Mouse (Mus musculus) C2C12 (cell line): ENCODE data around the gene Qser1. TPM values are rescaled to one million over a fixed set of nuclear protein-coding genes. Genes with fewer than 3 reads are reported as not detected.

Source experiments
- H3K27me3 ChIP-seq: one replicate; pipeline ENCODE4 v1.6.1; 2011; ENCODE audit not compliant: control insufficient read depth, insufficient read depth, insufficient read length
- H3K36me3 ChIP-seq: one replicate; pipeline ENCODE4 v1.6.1; 2011; ENCODE audit not compliant: control insufficient read depth, insufficient read depth
- H3K4me3 ChIP-seq: one replicate; pipeline ENCODE4 v1.5.1; 2011; ENCODE audit warnings: mild to moderate bottlenecking, control low read depth; ENCODE audit not compliant: poor library complexity, insufficient read depth, severe bottlenecking
- H3K79me2 ChIP-seq: one replicate; pipeline ENCODE4 v1.6.1; 2011; ENCODE audit not compliant: control insufficient read depth, insufficient read depth
- H3K79me3 ChIP-seq: one replicate; pipeline ENCODE4 v1.6.1; 2011; ENCODE audit warnings: low read depth, control low read depth
- H3ac ChIP-seq: one replicate; pipeline ENCODE3; 2011; ENCODE audit warnings: low read depth; ENCODE audit not compliant: control insufficient read depth, insufficient read length
- CEBPB ChIP-seq: IDR thresholded peaks from one replicate; pipeline ENCODE4 v1.6.1; 2011; ENCODE audit warnings: low read depth, mild to moderate bottlenecking, control low read depth, moderate library complexity
- CTCF ChIP-seq: IDR thresholded peaks from one replicate; pipeline ENCODE4 v1.5.1; 2011; ENCODE audit not compliant: control insufficient read depth, insufficient read depth, insufficient read length
- FOSL1 ChIP-seq: IDR thresholded peaks from one replicate; pipeline ENCODE4 v1.8.0; 2011; ENCODE audit warnings: mild to moderate bottlenecking, low read length; ENCODE audit not compliant: poor library complexity, insufficient read depth, severe bottlenecking
- MAX ChIP-seq: IDR thresholded peaks from one replicate; pipeline ENCODE4 v1.6.1; 2011; ENCODE audit warnings: mild to moderate bottlenecking, control low read depth
- MYOD1 ChIP-seq: IDR thresholded peaks from one replicate; pipeline ENCODE4 v1.6.1; 2011; ENCODE audit warnings: low read depth; ENCODE audit not compliant: control insufficient read depth, insufficient read length
- MYOG ChIP-seq: IDR thresholded peaks from one replicate; pipeline ENCODE4 v1.6.1; 2011; ENCODE audit not compliant: control insufficient read depth, insufficient read length; ENCODE audit errors: extremely low read depth
- USF1 ChIP-seq: IDR thresholded peaks from one replicate; pipeline ENCODE4 v1.6.1; 2011; ENCODE audit warnings: low read depth, mild to moderate bottlenecking, control low read depth, moderate library complexity
- polyA plus RNA-seq: library from polyadenylated mRNA; unstranded; fragments of >200 nt; fragmentation: generic; extraction: Trizol; gene quantifications from one replicate; pipeline ENCODE4 v1.2.1, GENCODE M21; 2012; ENCODE audit warnings: missing spikeins

Gene Qser1
- polyA plus RNA-seq, 1 experiment = 5.3 TPM

DNA sequence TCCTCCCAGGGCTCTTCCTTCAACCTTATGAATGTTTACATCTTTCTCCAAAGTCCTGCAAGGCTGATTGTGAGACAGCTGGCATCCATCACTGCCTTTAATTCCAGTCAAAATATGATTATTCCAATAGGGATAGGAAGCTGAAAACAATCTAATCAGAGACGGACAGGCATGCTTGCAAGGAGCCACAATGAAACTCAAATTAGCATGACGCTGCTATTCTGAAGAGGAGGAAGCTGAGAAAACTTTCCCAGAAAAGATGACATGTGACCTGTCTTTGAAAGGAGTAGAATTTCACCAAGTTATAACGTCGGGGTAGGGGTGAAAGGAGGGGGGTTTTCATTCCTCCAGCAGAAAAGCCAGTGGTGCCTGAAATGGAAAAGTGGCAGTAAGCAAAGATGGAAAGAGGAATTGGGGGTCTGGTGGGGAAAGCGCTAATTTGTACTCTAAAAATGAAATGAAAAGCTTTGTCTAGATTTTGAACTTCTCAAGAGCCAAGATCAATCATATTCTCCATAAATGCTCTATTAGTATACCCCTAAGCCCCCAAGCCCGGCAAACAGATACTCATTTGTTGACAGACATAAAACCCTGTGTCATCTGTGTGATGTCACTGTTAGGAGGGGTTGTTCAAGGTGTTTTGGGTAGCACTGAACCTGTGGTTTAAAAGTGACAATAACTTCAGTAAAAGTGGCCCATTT is 105.7 kb downstream of the Qser1 start:
- no peaks in the 10 kb centered on the region for H3K79me3 ChIP-seq
- H3K36me3 ChIP-seq = no peaks in the 10 kb centered on the region
- no peak overlapping the region for H3ac ChIP-seq
- no peaks in the 10 kb centered on the region for H3K27me3 ChIP-seq
- no peak for TF ChIP-seq MAX
- TF ChIP-seq CEBPB = no peak
- TF ChIP-seq MYOG = no peak
- TF ChIP-seq CTCF = no peak
- TF ChIP-seq FOSL1 = no peak
- no peak for TF ChIP-seq MYOD1
- TF ChIP-seq USF1 = no peak
- H3K4me3 ChIP-seq = no peak overlapping the region
- H3K79me2 ChIP-seq = no peaks in the 10 kb centered on the region

DNA sequence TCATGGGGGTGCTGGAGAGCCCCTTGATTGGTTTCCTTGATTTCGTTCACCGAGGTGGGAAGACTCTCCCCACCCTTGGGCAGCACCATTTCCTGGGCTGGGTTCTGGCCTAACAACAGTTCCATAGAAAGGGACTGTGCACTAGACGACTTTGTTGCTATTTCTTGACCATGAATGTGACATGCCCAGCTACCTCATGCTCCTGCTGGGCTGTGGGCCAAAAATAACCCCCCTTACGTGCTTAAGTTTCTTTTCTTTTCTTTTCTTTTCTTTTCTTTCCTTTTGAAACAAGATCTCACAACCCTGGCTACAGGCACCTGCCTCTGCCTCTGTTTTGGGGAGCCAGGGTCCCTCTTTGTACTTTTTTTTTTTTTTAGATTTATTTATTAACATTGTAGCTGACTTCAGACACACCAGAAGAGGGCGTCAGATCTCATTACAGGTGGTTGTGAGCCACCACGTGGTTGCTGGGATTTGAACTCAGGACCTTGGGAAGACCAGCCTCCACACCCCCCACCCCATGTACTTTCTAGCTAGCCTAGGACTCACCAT is 106.7 kb downstream of the Qser1 start:
- H3K4me3 ChIP-seq = no peak overlapping the region
- TF ChIP-seq USF1 (no peak), CTCF (no peak), MAX (no peak), CEBPB (no peak), MYOD1 (no peak), MYOG (no peak), FOSL1 (no peak)
- H3K79me3 ChIP-seq = no peaks in the 10 kb centered on the region
- H3ac ChIP-seq = no peak overlapping the region
- H3K27me3 ChIP-seq = no peaks in the 10 kb centered on the region
- no peaks in the 10 kb centered on the region for H3K79me2 ChIP-seq
- H3K36me3 ChIP-seq = peaks cover 4% of the 10 kb centered on the region

Other genes starting within 250 kb of the Qser1 start
- gene Cstf3, start 226.2 kb downstream of the Qser1 start, polyA plus RNA-seq = 15.8 TPM
- 11.6 TPM for gene Tcp11l1, start 104.6 kb downstream of the Qser1 start, polyA plus RNA-seq
- not detected for gene Pin1rt1, start 100.4 kb downstream of the Qser1 start, polyA plus RNA-seq
- 9.2 TPM for gene Depdc7, start 73.9 kb downstream of the Qser1 start, polyA plus RNA-seq
- 4.6 TPM for gene Prrg4, start 33.1 kb upstream of the Qser1 start, polyA plus RNA-seq
- gene Ccdc73, start 51.0 kb upstream of the Qser1 start, polyA plus RNA-seq = 0.21 TPM
- gene Eif3m, start 200.3 kb upstream of the Qser1 start, polyA plus RNA-seq = 116 TPM